Mouse (Mus musculus): ENCODE measurements around the gene Mkrn2. TPM values are rescaled to one million over a fixed set of nuclear protein-coding genes. Genes with fewer than 3 reads are reported as not detected.

Gene Mkrn2
- polyA plus RNA-seq, 1 experiment, result not detected

GRCm38 (mm10) chr6:115580810-115581209, 20.9 kb upstream of the Mkrn2 start:
- Histone ChIP-seq H3K4me1 (ENCODE audit: control insufficient read depth, insufficient read depth, low read length) (no peaks in the 10 kb centered on the region), H3K4me3 (ENCODE audit: insufficient read depth, low read depth, low read length) (no peak overlapping the region), H3K27ac (ENCODE audit: insufficient read depth, low read depth, low read length) (no peak overlapping the region)
- WGBS, result 79% methylated on average over 3 of the region's 3 CpGs
- TF ChIP-seq CTCF (IDR thresholded peaks at IDR 0.05; ENCODE audit: insufficient read depth, low read depth, low read length), result no peak
- no peak for TF ChIP-seq POLR2A (IDR thresholded peaks at IDR 0.05; ENCODE audit: insufficient read depth, low read depth, low read length)

- no peak overlapping the region for H3K27ac ChIP-seq (ENCODE audit: insufficient read depth, low read depth, low read length)
- no peak overlapping the region for H3K4me3 ChIP-seq (ENCODE audit: insufficient read depth, low read depth, low read length)
- H3K4me1 ChIP-seq (ENCODE audit: control insufficient read depth, insufficient read depth, low read length), result no peaks in the 10 kb centered on the region
- TF ChIP-seq CTCF (IDR thresholded peaks at IDR 0.05; ENCODE audit: insufficient read depth, low read depth, low read length) (no peak), POLR2A (IDR thresholded peaks at IDR 0.05; ENCODE audit: insufficient read depth, low read depth, low read length) (no peak)
- WGBS, result 82% methylated on average over 10 of the region's 10 CpGs
Measured at GRCm38 (mm10) chr6:115582328-115583115, 19.2 kb upstream of the Mkrn2 start.

- TF ChIP-seq POLR2A (IDR thresholded peaks at IDR 0.05; ENCODE audit: insufficient read depth, low read depth, low read length) (no peak), CTCF (IDR thresholded peaks at IDR 0.05; ENCODE audit: insufficient read depth, low read depth, low read length) (no peak)
- Histone ChIP-seq H3K4me3 (ENCODE audit: insufficient read depth, low read depth, low read length) (no peak overlapping the region), H3K4me1 (ENCODE audit: control insufficient read depth, insufficient read depth, low read length) (no peaks in the 10 kb centered on the region), H3K27ac (ENCODE audit: insufficient read depth, low read depth, low read length) (no peak overlapping the region)
- 87% methylated on average over 6 of the region's 6 CpGs for WGBS
Measured at GRCm38 (mm10) chr6:115583430-115584125, 18.1 kb upstream of the Mkrn2 start.

GRCm38 (mm10) chr6:115584176-115584575, 17.5 kb upstream of the Mkrn2 start:
- Histone ChIP-seq H3K27ac (ENCODE audit: insufficient read depth, low read depth, low read length) (no peak overlapping the region), H3K4me3 (ENCODE audit: insufficient read depth, low read depth, low read length) (no peak overlapping the region), H3K4me1 (ENCODE audit: control insufficient read depth, insufficient read depth, low read length) (no peaks in the 10 kb centered on the region)
- WGBS, result 82% methylated on average over 3 of the region's 3 CpGs
- TF ChIP-seq POLR2A (IDR thresholded peaks at IDR 0.05; ENCODE audit: insufficient read depth, low read depth, low read length) (no peak), CTCF (IDR thresholded peaks at IDR 0.05; ENCODE audit: insufficient read depth, low read depth, low read length) (no peak)

GRCm38 (mm10) chr6:115586321-115586720, 15.4 kb upstream of the Mkrn2 start:
- Histone ChIP-seq H3K4me1 (ENCODE audit: control insufficient read depth, insufficient read depth, low read length) (no peaks in the 10 kb centered on the region), H3K4me3 (ENCODE audit: insufficient read depth, low read depth, low read length) (no peak overlapping the region), H3K27ac (ENCODE audit: insufficient read depth, low read depth, low read length) (no peak overlapping the region)
- TF ChIP-seq POLR2A (IDR thresholded peaks at IDR 0.05; ENCODE audit: insufficient read depth, low read depth, low read length), result no peak
- TF ChIP-seq CTCF (IDR thresholded peaks at IDR 0.05; ENCODE audit: insufficient read depth, low read depth, low read length), result no peak
- whole genome bisulfite sequencing, result 88% methylated on average over 10 of the region's 10 CpGs

- Histone ChIP-seq H3K4me1 (ENCODE audit: control insufficient read depth, insufficient read depth, low read length) (no peaks in the 10 kb centered on the region), H3K4me3 (ENCODE audit: insufficient read depth, low read depth, low read length) (no peak overlapping the region), H3K27ac (ENCODE audit: insufficient read depth, low read depth, low read length) (no peak overlapping the region)
- 88% methylated on average over 19 of the region's 19 CpGs for WGBS
- TF ChIP-seq POLR2A (IDR thresholded peaks at IDR 0.05; ENCODE audit: insufficient read depth, low read depth, low read length) (no peak), CTCF (IDR thresholded peaks at IDR 0.05; ENCODE audit: insufficient read depth, low read depth, low read length) (no peak)
Measured at GRCm38 (mm10) chr6:115591692-115592359, 9.9 kb upstream of the Mkrn2 start.

- Histone ChIP-seq H3K27ac (ENCODE audit: insufficient read depth, low read depth, low read length) (no peak within 1 kb of the TSS), H3K4me1 (ENCODE audit: control insufficient read depth, insufficient read depth, low read length) (no peaks in the 10 kb centered on the region), H3K4me3 (ENCODE audit: insufficient read depth, low read depth, low read length) (no peak within 1 kb of the TSS)
- TF ChIP-seq POLR2A (IDR thresholded peaks at IDR 0.05; ENCODE audit: insufficient read depth, low read depth, low read length), result no peak
- TF ChIP-seq CTCF (IDR thresholded peaks at IDR 0.05; ENCODE audit: insufficient read depth, low read depth, low read length), result no peak
- WGBS, result 63% methylated on average over 5 of the region's 5 CpGs
Measured at GRCm38 (mm10) chr6:115592458-115592857, 9.2 kb upstream of the Mkrn2 start, which contains the start of gene Mkrn2os. Mkrn2os (minus strand) TSS chr6:115592576.

GRCm38 (mm10) chr6:115593252-115593651, 8.4 kb upstream of the Mkrn2 start:
- Histone ChIP-seq H3K4me1 (ENCODE audit: control insufficient read depth, insufficient read depth, low read length) (no peaks in the 10 kb centered on the region), H3K27ac (ENCODE audit: insufficient read depth, low read depth, low read length) (no peak overlapping the region), H3K4me3 (ENCODE audit: insufficient read depth, low read depth, low read length) (no peak overlapping the region)
- TF ChIP-seq POLR2A (IDR thresholded peaks at IDR 0.05; ENCODE audit: insufficient read depth, low read depth, low read length) (no peak), CTCF (IDR thresholded peaks at IDR 0.05; ENCODE audit: insufficient read depth, low read depth, low read length) (no peak)
- WGBS, result 65% methylated on average over 4 of the region's 4 CpGs

GRCm38 (mm10) chr6:115594463-115594862, 7.2 kb upstream of the Mkrn2 start:
- WGBS, result 92% methylated on average over 3 of the region's 3 CpGs
- Histone ChIP-seq H3K4me1 (ENCODE audit: control insufficient read depth, insufficient read depth, low read length) (no peaks in the 10 kb centered on the region), H3K27ac (ENCODE audit: insufficient read depth, low read depth, low read length) (no peak overlapping the region), H3K4me3 (ENCODE audit: insufficient read depth, low read depth, low read length) (no peak overlapping the region)
- TF ChIP-seq CTCF (IDR thresholded peaks at IDR 0.05; ENCODE audit: insufficient read depth, low read depth, low read length), result no peak
- TF ChIP-seq POLR2A (IDR thresholded peaks at IDR 0.05; ENCODE audit: insufficient read depth, low read depth, low read length), result no peak

Data from olfactory bulb, adult 2 months (tissue).